Mouse (Mus musculus): Measurements from ENCODE around the gene Cdr2. TPM values are rescaled to one million over a fixed set of nuclear protein-coding genes. Genes with fewer than 3 reads are reported as not detected.
"Not testable (repeated sequence)": the region's sequence is repeated elsewhere in the genome, so short reads cannot be mapped to it uniquely, and the experiment has no call there.

Gene Cdr2
- 16.3 and 17.3 TPM in 2 replicates for polyA plus RNA-seq (2014; fragmentation: Nextera tagmentation; extraction: Ambion mirVana)

GRCm38 (mm10) chr7:120982200-120982841 lies at the start of gene Cdr2, which contains the start of gene Mfsd13b:
Cdr2 (minus strand) TSS chr7:120982312.
Mfsd13b (plus strand) TSS chr7:120982509.
- peak within 1 kb of the TSS; percentile 80 for H3K4me2 ChIP-seq
- peak; percentile 91 for DNase-seq (ENCODE audit: low spot score)
- H3K9me3 ChIP-seq (ENCODE audit: control insufficient read depth, low read length), result no peaks in the 10 kb centered on the region
- H3K27me3 ChIP-seq (replicated peaks; ENCODE audit: control insufficient read depth, insufficient read depth, low read length), result no peaks in the 10 kb centered on the region
- peak within 1 kb of the TSS; percentile 96 for H3K4me3 ChIP-seq (ENCODE audit: low read depth, low read length)
- H3K9ac ChIP-seq (ENCODE audit: low read depth, low read length), result peak within 1 kb of the TSS; percentile 90
- ATAC-seq (replicated peaks; ENCODE audit: low FRiP score), result peak; percentile 90
- WGBS, result under 1% methylated on average over 46 of the region's 46 CpGs
- H3K27ac ChIP-seq (ENCODE audit: low read depth, low read length), result peak within 1 kb of the TSS; percentile 80
- no peaks in the 10 kb centered on the region for H3K36me3 ChIP-seq (ENCODE audit: control insufficient read depth, insufficient read depth, low read length)
- peaks cover 21% of the 10 kb centered on the region for H3K4me1 ChIP-seq (replicated peaks; ENCODE audit: control insufficient read depth, insufficient read depth, low read length)

GRCm38 (mm10) chr7:121029947-121030346 lies 47.8 kb upstream of the Cdr2 start:
- H3K36me3 ChIP-seq (ENCODE audit: control insufficient read depth, insufficient read depth, low read length); H3K4me2 ChIP-seq; H3K9me3 ChIP-seq (ENCODE audit: control insufficient read depth, low read length); H3K9ac ChIP-seq (ENCODE audit: low read depth, low read length); ATAC-seq (replicated peaks; ENCODE audit: low FRiP score); H3K4me1 ChIP-seq (replicated peaks; ENCODE audit: control insufficient read depth, insufficient read depth, low read length); H3K27ac ChIP-seq (ENCODE audit: low read depth, low read length); H3K4me3 ChIP-seq (ENCODE audit: low read depth, low read length); DNase-seq (ENCODE audit: low spot score); H3K27me3 ChIP-seq (replicated peaks; ENCODE audit: control insufficient read depth, insufficient read depth, low read length): not testable (repeated sequence)

GRCm38 (mm10) chr7:121026300-121026699 lies 44.2 kb upstream of the Cdr2 start:
- H3K9ac ChIP-seq (ENCODE audit: low read depth, low read length), result no peak overlapping the region

GRCm38 (mm10) chr7:121025221-121026008 lies 43.3 kb upstream of the Cdr2 start:
- Histone ChIP-seq H3K36me3 (ENCODE audit: control insufficient read depth, insufficient read depth, low read length) (no peaks in the 10 kb centered on the region), H3K4me2 (0 out of 2 replicates have a peak overlapping the region, but pooled peaks have one; percentile 26), H3K9me3 (ENCODE audit: control insufficient read depth, low read length) (no peaks in the 10 kb centered on the region), H3K4me3 (ENCODE audit: low read depth, low read length) (no peak overlapping the region), H3K27me3 (replicated peaks; ENCODE audit: control insufficient read depth, insufficient read depth, low read length) (0 out of 2 replicates have a peak, but pooled peaks cover 3% of the 10 kb centered on the region), H3K4me1 (replicated peaks; ENCODE audit: control insufficient read depth, insufficient read depth, low read length) (peaks cover 3% of the 10 kb centered on the region; the same call in 1 of the 2 replicates), H3K27ac (ENCODE audit: low read depth, low read length) (no peak overlapping the region), H3K9ac (ENCODE audit: low read depth, low read length) (no peak overlapping the region)
- 54% methylated on average over 6 of the region's 6 CpGs for WGBS
- no peak for DNase-seq (ENCODE audit: low spot score)
- ATAC-seq (replicated peaks; ENCODE audit: low FRiP score), result peak; percentile 78

More at GRCm38 (mm10) chr7:121026300-121026699, 44.2 kb upstream of the Cdr2 start:
- WGBS, result 56% methylated on average over 3 of the region's 3 CpGs
- peaks cover 3% of the 10 kb centered on the region; the same call in 1 of the 2 replicates for H3K27me3 ChIP-seq (replicated peaks; ENCODE audit: control insufficient read depth, insufficient read depth, low read length)
- H3K4me1 ChIP-seq (replicated peaks; ENCODE audit: control insufficient read depth, insufficient read depth, low read length), result peaks cover 3% of the 10 kb centered on the region; the same call in 1 of the 2 replicates
- H3K4me3 ChIP-seq (ENCODE audit: low read depth, low read length), result no peak overlapping the region
- no peaks in the 10 kb centered on the region for H3K36me3 ChIP-seq (ENCODE audit: control insufficient read depth, insufficient read depth, low read length)
- H3K4me2 ChIP-seq, result no peak overlapping the region
- ATAC-seq (replicated peaks; ENCODE audit: low FRiP score) (no peak), DNase-seq (ENCODE audit: low spot score) (no peak)
- H3K27ac ChIP-seq (ENCODE audit: low read depth, low read length), result no peak overlapping the region
- H3K9me3 ChIP-seq (ENCODE audit: control insufficient read depth, low read length), result no peaks in the 10 kb centered on the region

GRCm38 (mm10) chr7:121020277-121020676 lies 38.2 kb upstream of the Cdr2 start:
- no peak for DNase-seq (ENCODE audit: low spot score)
- H3K4me2 ChIP-seq, result no peak overlapping the region

GRCm38 (mm10) chr7:121018778-121019177 lies 36.7 kb upstream of the Cdr2 start:
- WGBS, result 80% methylated on average over 3 of the region's 3 CpGs
- Histone ChIP-seq H3K9me3 (ENCODE audit: control insufficient read depth, low read length) (no peaks in the 10 kb centered on the region), H3K9ac (ENCODE audit: low read depth, low read length) (no peak overlapping the region), H3K36me3 (ENCODE audit: control insufficient read depth, insufficient read depth, low read length) (no peaks in the 10 kb centered on the region), H3K27me3 (replicated peaks; ENCODE audit: control insufficient read depth, insufficient read depth, low read length) (no peaks in the 10 kb centered on the region; the same call in 1 of the 2 replicates), H3K4me1 (replicated peaks; ENCODE audit: control insufficient read depth, insufficient read depth, low read length) (no peaks in the 10 kb centered on the region), H3K4me3 (ENCODE audit: low read depth, low read length) (no peak overlapping the region), H3K27ac (ENCODE audit: low read depth, low read length) (no peak overlapping the region), H3K4me2 (no peak overlapping the region)
- DNase-seq (ENCODE audit: low spot score) (no peak), ATAC-seq (replicated peaks; ENCODE audit: low FRiP score) (no peak)

More at GRCm38 (mm10) chr7:121020277-121020676, 38.2 kb upstream of the Cdr2 start:
- H3K27me3 ChIP-seq (replicated peaks; ENCODE audit: control insufficient read depth, insufficient read depth, low read length), result no peaks in the 10 kb centered on the region
- no peak overlapping the region for H3K27ac ChIP-seq (ENCODE audit: low read depth, low read length)
- no peak overlapping the region for H3K9ac ChIP-seq (ENCODE audit: low read depth, low read length)
- no peaks in the 10 kb centered on the region for H3K9me3 ChIP-seq (ENCODE audit: control insufficient read depth, low read length)
- H3K4me1 ChIP-seq (replicated peaks; ENCODE audit: control insufficient read depth, insufficient read depth, low read length), result no peaks in the 10 kb centered on the region
- no peaks in the 10 kb centered on the region for H3K36me3 ChIP-seq (ENCODE audit: control insufficient read depth, insufficient read depth, low read length)
- ATAC-seq (replicated peaks; ENCODE audit: low FRiP score), result no peak
- WGBS, result 40% methylated on average over 8 of the region's 8 CpGs
- H3K4me3 ChIP-seq (ENCODE audit: low read depth, low read length), result no peak overlapping the region

GRCm38 (mm10) chr7:121014486-121014885 lies 32.4 kb upstream of the Cdr2 start:
- H3K36me3 ChIP-seq (ENCODE audit: control insufficient read depth, insufficient read depth, low read length), result no peaks in the 10 kb centered on the region
- 84% methylated on average over 10 of the region's 10 CpGs for WGBS
- H3K9ac ChIP-seq (ENCODE audit: low read depth, low read length), result no peak overlapping the region
- H3K27me3 ChIP-seq (replicated peaks; ENCODE audit: control insufficient read depth, insufficient read depth, low read length), result no peaks in the 10 kb centered on the region; the same call in 1 of the 2 replicates
- no peaks in the 10 kb centered on the region for H3K4me1 ChIP-seq (replicated peaks; ENCODE audit: control insufficient read depth, insufficient read depth, low read length)
- no peak overlapping the region for H3K4me2 ChIP-seq
- H3K9me3 ChIP-seq (ENCODE audit: control insufficient read depth, low read length), result no peaks in the 10 kb centered on the region
- no peak overlapping the region for H3K27ac ChIP-seq (ENCODE audit: low read depth, low read length)
- no peak for DNase-seq (ENCODE audit: low spot score)
- ATAC-seq (replicated peaks; ENCODE audit: low FRiP score), result no peak
- H3K4me3 ChIP-seq (ENCODE audit: low read depth, low read length), result no peak overlapping the region

GRCm38 (mm10) chr7:121011794-121012689 lies 29.9 kb upstream of the Cdr2 start:
- no peak overlapping the region for H3K27ac ChIP-seq (ENCODE audit: low read depth, low read length)
- H3K9ac ChIP-seq (ENCODE audit: low read depth, low read length), result no peak overlapping the region
- ATAC-seq (replicated peaks; ENCODE audit: low FRiP score), result no peak
- no peaks in the 10 kb centered on the region; the same call in 1 of the 2 replicates for H3K27me3 ChIP-seq (replicated peaks; ENCODE audit: control insufficient read depth, insufficient read depth, low read length)
- H3K4me1 ChIP-seq (replicated peaks; ENCODE audit: control insufficient read depth, insufficient read depth, low read length), result no peaks in the 10 kb centered on the region
- H3K4me3 ChIP-seq (ENCODE audit: low read depth, low read length), result no peak overlapping the region
- no peak for DNase-seq (ENCODE audit: low spot score)
- H3K9me3 ChIP-seq (ENCODE audit: control insufficient read depth, low read length), result no peaks in the 10 kb centered on the region
- no peaks in the 10 kb centered on the region for H3K36me3 ChIP-seq (ENCODE audit: control insufficient read depth, insufficient read depth, low read length)
- H3K4me2 ChIP-seq, result no peak overlapping the region
- 80% methylated on average over 10 of the region's 10 CpGs for WGBS

Measured in liver, embryonic 11.5 days (tissue).